Mouse (Mus musculus): ENCODE results near the gene Sf3b3. TPM values are rescaled to one million over a fixed set of nuclear protein-coding genes. Genes with fewer than 3 reads are reported as not detected.
"Not testable (repeated sequence)": the region's sequence is repeated elsewhere in the genome, so short reads cannot be mapped to it uniquely, and the experiment has no call there.

Sf3b3 gene
- polyA plus RNA-seq, 1 experiment from 2014 or later = 247 TPM

GRCm38 (mm10) chr8:110877862-110878261 lies 31.3 kb upstream of the Sf3b3 start:
- Histone ChIP-seq H3K27ac (no peak overlapping the region), H3K4me1 (no peaks in the 10 kb centered on the region), H3K36me3 (replicated peaks) (peaks cover 99% of the 10 kb centered on the region), H3K27me3 (ENCODE audit: poor library complexity, severe bottlenecking) (no peaks in the 10 kb centered on the region), H3K9me3 (no peaks in the 10 kb centered on the region), H3K4me3 (no peak overlapping the region)
- 94% methylated on average over 4 of the region's 4 CpGs for WGBS
- no peak for DNase-seq (ENCODE audit: extremely low spot score, low spot score)

- 97% methylated on average over 2 of the region's 2 CpGs for WGBS
- Histone ChIP-seq H3K4me1 (no peaks in the 10 kb centered on the region), H3K27me3 (ENCODE audit: poor library complexity, severe bottlenecking) (no peaks in the 10 kb centered on the region), H3K9me3 (no peaks in the 10 kb centered on the region), H3K27ac (no peak overlapping the region), H3K36me3 (replicated peaks) (peaks cover 99% of the 10 kb centered on the region), H3K4me3 (no peak overlapping the region)
- DNase-seq (ENCODE audit: extremely low spot score, low spot score) = no peak
These were observed 23.9 kb upstream of the Sf3b3 start for GRCm38 (mm10) chr8:110870501-110870900.

GRCm38 (mm10) chr8:110861347-110862025 lies 14.9 kb upstream of the Sf3b3 start:
- peaks cover 98% of the 10 kb centered on the region for H3K36me3 ChIP-seq (replicated peaks)
- H3K4me1 ChIP-seq; DNase-seq (ENCODE audit: extremely low spot score, low spot score); H3K27me3 ChIP-seq (ENCODE audit: poor library complexity, severe bottlenecking); H3K9me3 ChIP-seq; H3K4me3 ChIP-seq; H3K27ac ChIP-seq: not testable (repeated sequence)
- WGBS = 94% methylated on average over 7 of the region's 7 CpGs

- H3K9me3 ChIP-seq = no peaks in the 10 kb centered on the region
- no peaks in the 10 kb centered on the region for H3K4me1 ChIP-seq
- 90% methylated on average over 7 of the region's 7 CpGs for WGBS
- no peaks in the 10 kb centered on the region for H3K27me3 ChIP-seq (ENCODE audit: poor library complexity, severe bottlenecking)
- peaks cover 97% of the 10 kb centered on the region for H3K36me3 ChIP-seq (replicated peaks)
- no peak for DNase-seq (ENCODE audit: extremely low spot score, low spot score)
- H3K27ac ChIP-seq = no peak overlapping the region
- H3K4me3 ChIP-seq = no peak overlapping the region
These were observed 13.3 kb upstream of the Sf3b3 start for GRCm38 (mm10) chr8:110859651-110860501.

GRCm38 (mm10) chr8:110856760-110857461 lies 10.3 kb upstream of the Sf3b3 start:
- Histone ChIP-seq H3K4me1 (no peaks in the 10 kb centered on the region), H3K27me3 (ENCODE audit: poor library complexity, severe bottlenecking) (no peaks in the 10 kb centered on the region), H3K27ac (no peak overlapping the region), H3K36me3 (replicated peaks) (peaks cover 97% of the 10 kb centered on the region), H3K4me3 (no peak overlapping the region), H3K9me3 (no peaks in the 10 kb centered on the region)
- DNase-seq (ENCODE audit: extremely low spot score, low spot score) = no peak
- 93% methylated on average over 5 of the region's 5 CpGs for WGBS

GRCm38 (mm10) chr8:110856073-110856472 lies 9.5 kb upstream of the Sf3b3 start:
- H3K27me3 ChIP-seq (ENCODE audit: poor library complexity, severe bottlenecking); DNase-seq (ENCODE audit: extremely low spot score, low spot score); H3K27ac ChIP-seq; H3K4me1 ChIP-seq; H3K9me3 ChIP-seq; H3K4me3 ChIP-seq: not testable (repeated sequence)
- WGBS = 96% methylated on average over 4 of the region's 4 CpGs
- peaks cover 97% of the 10 kb centered on the region for H3K36me3 ChIP-seq (replicated peaks)

- Histone ChIP-seq H3K4me3 (no peak overlapping the region), H3K4me1 (peaks cover 9% of the 10 kb centered on the region), H3K27me3 (ENCODE audit: poor library complexity, severe bottlenecking) (no peaks in the 10 kb centered on the region), H3K9me3 (no peaks in the 10 kb centered on the region), H3K36me3 (replicated peaks) (peaks cover 68% of the 10 kb centered on the region), H3K27ac (no peak overlapping the region)
- DNase-seq (ENCODE audit: extremely low spot score, low spot score) = no peak
- WGBS = 95% methylated on average over 10 of the region's 10 CpGs
These were observed 4.6 kb upstream of the Sf3b3 start for GRCm38 (mm10) chr8:110851186-110851585.

GRCm38 (mm10) chr8:110847645-110848495 lies 1.3 kb upstream of the Sf3b3 start:
- H3K4me1 ChIP-seq = peaks cover 24% of the 10 kb centered on the region
- no peaks in the 10 kb centered on the region for H3K27me3 ChIP-seq (ENCODE audit: poor library complexity, severe bottlenecking)
- DNase-seq (ENCODE audit: extremely low spot score, low spot score) = no peak
- peaks cover 58% of the 10 kb centered on the region for H3K36me3 ChIP-seq (replicated peaks)
- H3K4me3 ChIP-seq = peak overlapping the region; percentile 72
- H3K9me3 ChIP-seq = no peaks in the 10 kb centered on the region
- 65% methylated on average over 14 of the region's 14 CpGs for WGBS
- H3K27ac ChIP-seq = no peak overlapping the region

GRCm38 (mm10) chr8:110847171-110847549 lies 573 bp upstream of the Sf3b3 start:
- H3K4me3 ChIP-seq = peak overlapping the region; percentile 72
- peaks cover 24% of the 10 kb centered on the region for H3K4me1 ChIP-seq
- no peak for DNase-seq (ENCODE audit: extremely low spot score, low spot score)
- WGBS = 1% methylated on average over 13 of the region's 13 CpGs
- H3K9me3 ChIP-seq = no peaks in the 10 kb centered on the region
- no peaks in the 10 kb centered on the region for H3K27me3 ChIP-seq (ENCODE audit: poor library complexity, severe bottlenecking)
- peak overlapping the region; percentile 98 for H3K27ac ChIP-seq
- peaks cover 58% of the 10 kb centered on the region for H3K36me3 ChIP-seq (replicated peaks)

GRCm38 (mm10) chr8:110845821-110846404 lies 674 bp downstream of the Sf3b3 start:
- 16% methylated on average over 17 of the region's 17 CpGs for WGBS
- no peaks in the 10 kb centered on the region for H3K9me3 ChIP-seq
- peak overlapping the region; percentile 98 for H3K27ac ChIP-seq
- peaks cover 58% of the 10 kb centered on the region for H3K36me3 ChIP-seq (replicated peaks)
- H3K27me3 ChIP-seq (ENCODE audit: poor library complexity, severe bottlenecking) = no peaks in the 10 kb centered on the region
- peaks cover 24% of the 10 kb centered on the region for H3K4me1 ChIP-seq
- peak overlapping the region; percentile 72 for H3K4me3 ChIP-seq
- no peak for DNase-seq (ENCODE audit: extremely low spot score, low spot score)

- Histone ChIP-seq H3K36me3 (replicated peaks) (peaks cover 58% of the 10 kb centered on the region), H3K27ac (no peak overlapping the region), H3K27me3 (ENCODE audit: poor library complexity, severe bottlenecking) (no peaks in the 10 kb centered on the region), H3K4me3 (peak overlapping the region; percentile 72), H3K9me3 (no peaks in the 10 kb centered on the region), H3K4me1 (peaks cover 24% of the 10 kb centered on the region)
- WGBS = 87% methylated on average over 3 of the region's 3 CpGs
- DNase-seq (ENCODE audit: extremely low spot score, low spot score) = no peak
These were observed 1.6 kb downstream of the Sf3b3 start for GRCm38 (mm10) chr8:110844941-110845340.

- WGBS = 90% methylated on average over 5 of the region's 5 CpGs
- no peak overlapping the region for H3K27ac ChIP-seq
- no peak for DNase-seq (ENCODE audit: extremely low spot score, low spot score)
- no peak overlapping the region for H3K4me3 ChIP-seq
- peaks cover 23% of the 10 kb centered on the region for H3K4me1 ChIP-seq
- H3K36me3 ChIP-seq (replicated peaks) = peaks cover 70% of the 10 kb centered on the region
- no peaks in the 10 kb centered on the region for H3K9me3 ChIP-seq
- no peaks in the 10 kb centered on the region for H3K27me3 ChIP-seq (ENCODE audit: poor library complexity, severe bottlenecking)
These were observed 3.4 kb downstream of the Sf3b3 start for GRCm38 (mm10) chr8:110843207-110843606.
